Mouse (Mus musculus) liver, adult 2 months (tissue): ENCODE data around the gene 9130230L23Rik.

Source experiments
- CTCF ChIP-seq: fragments of 200-500 bp; IDR thresholded peaks from 2 replicates; pipeline ENCODE4 v1.5.1; 2011; ENCODE audit warnings: low read depth, low read length, control low read depth
- POLR2A ChIP-seq: fragments of 200-500 bp; IDR thresholded peaks from 2 replicates; pipeline ENCODE4 v1.6.1; 2011; ENCODE audit warnings: low read length, control low read depth; ENCODE audit not compliant: insufficient read depth; ENCODE audit errors: extremely low read depth

DNA sequence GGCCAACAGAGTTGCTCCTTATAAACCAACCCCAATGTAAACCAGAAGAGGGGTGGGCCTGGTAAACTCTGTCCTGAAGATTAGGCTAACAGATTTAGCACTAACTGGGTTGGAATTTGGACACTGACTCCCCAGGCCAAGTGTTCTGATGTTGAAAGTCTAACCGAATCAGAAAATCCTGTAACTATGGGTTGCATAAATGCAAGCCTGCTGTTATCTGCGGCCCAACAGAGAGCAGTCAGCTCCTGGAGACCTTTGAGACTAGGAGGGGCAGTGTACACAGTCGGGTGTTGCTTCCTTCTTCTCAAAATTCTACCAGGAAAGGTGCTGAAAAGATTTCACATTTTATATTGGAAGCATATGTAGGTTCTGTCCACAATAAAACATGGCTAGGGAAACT is 39.8 kb upstream of the 9130230L23Rik start:
- TF ChIP-seq POLR2A (no peak), CTCF (no peak)
